Mouse (Mus musculus) 3134 (cell line): ENCODE measurements at regions not wholly inside any gene's neighbourhood (a gene's known extent, or its start where the extent isn't known, plus 50 kb on each side); places are given as distances from the start of the nearest gene placed in this dataset.
"Not testable (repeated sequence)": the region's sequence is repeated elsewhere in the genome, so short reads cannot be mapped to it uniquely, and the experiment has no call there.

Experiments used
- DNase-seq: peaks from one replicate; pipeline ENCODE4 v3.0.0-alpha.2; 2011; ENCODE audit warnings: low spot score; ENCODE audit not compliant: insufficient read length; ENCODE audit errors: extremely low read depth

DNA sequence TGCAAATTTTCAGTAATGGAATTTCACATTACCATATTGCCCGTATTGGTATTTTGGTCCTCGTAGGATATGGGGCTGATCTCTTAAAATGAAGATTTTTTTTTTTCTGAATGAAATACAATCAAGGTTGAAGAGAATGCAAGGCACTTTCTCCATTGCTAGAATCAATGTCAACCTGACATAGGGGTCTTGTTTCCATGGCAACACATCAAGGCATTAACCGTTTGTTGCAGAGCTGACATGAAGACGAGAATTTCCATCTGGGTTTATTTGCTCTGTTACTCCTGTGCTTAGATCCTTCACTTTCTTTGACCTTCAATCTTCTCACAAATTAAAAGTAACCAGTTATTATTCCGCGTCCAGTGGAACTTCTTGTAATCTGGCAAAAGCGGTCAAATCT lies 184.2 kb downstream of the Csl start:
- no peak for DNase-seq

DNA sequence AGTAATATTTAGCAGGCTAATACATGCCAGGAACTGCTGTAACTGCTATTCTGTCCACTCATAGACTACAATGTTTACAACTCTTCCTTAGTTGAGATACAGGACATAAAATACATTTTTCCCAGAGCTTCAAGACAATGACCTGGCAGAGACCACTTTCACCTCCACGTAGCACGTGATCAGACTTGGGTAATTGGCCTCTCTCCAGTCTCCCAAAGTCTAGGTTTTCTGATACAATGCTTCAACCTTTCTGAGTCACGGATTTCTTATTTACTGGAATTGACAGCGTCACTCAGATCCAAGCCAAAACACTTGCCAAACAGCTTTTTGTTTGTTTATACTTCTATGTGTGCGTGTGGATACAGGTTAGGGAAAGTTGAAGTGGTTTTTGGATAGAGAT lies 183.2 kb downstream of the Csl start:
- DNase-seq = no peak

DNA sequence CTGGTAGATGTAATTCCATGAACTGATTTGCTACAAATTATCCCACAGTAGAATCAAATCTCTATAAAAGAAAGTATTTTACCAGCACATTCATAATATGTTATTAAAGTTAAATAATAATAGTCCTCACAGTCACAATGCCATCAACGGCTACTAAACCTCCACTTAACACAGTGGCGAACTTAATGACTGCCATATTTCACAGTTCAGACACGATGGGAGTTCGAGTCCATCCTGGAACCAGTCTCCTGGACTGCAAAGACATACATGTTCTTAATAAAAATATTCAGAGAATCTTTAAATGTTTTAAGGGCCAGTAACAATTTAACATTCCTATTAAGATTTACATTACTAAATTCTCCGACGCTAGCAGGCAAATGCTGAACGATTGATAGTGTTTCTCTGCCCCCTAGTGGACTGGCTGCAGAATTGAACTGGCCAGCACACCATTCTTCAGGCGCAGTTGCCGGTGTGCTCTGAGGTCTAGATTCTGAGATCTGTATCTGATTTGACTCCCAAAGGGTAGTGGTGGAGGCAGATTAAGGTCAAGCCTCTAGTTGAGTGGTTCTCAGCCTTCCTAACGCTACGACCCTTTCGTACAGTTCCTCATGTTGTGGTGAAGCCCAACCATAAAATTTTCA lies 182.3 kb downstream of the Csl start:
- DNase-seq = no peak

DNA sequence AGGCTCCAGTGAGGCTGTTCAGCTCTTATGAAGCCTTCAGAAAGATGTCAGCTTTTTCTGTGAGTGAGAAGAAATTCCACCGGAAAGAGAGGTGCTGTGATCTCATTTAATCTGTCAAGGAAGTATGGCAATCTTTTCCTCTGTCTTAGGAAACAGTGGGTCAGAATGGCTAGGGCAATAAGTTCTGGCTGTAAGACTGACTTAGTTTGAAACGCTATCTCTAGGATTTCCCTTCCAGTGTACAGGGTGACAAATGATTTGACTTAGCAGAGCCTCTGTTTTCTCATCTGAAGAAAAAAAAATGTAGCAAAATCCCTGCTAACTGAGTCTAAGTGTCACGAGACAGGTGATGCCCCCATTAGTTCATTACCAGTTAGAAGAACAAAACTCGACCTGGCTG lies 181.1 kb downstream of the Csl start:
- no peak for DNase-seq

DNA sequence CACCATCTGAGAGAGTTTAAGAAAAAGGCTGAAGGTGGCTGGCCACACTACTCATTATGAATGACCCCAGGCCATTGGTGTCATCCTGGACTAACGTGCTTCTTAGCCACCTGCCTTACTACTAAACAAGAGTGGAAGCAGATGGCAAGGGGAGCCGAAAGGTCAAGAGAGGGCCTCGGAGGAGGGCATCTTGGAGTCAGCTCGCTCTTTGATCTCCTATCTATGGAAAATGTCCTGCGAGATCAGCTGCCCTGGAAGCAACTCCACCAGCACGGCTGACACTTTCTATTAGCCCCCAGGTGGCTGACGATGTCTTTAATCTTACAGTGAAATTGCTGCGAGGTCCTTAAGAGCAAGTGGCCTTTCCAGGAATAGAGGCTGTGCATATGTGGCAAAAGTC lies 179.3 kb downstream of the Csl start:
- DNase-seq = no peak

DNA sequence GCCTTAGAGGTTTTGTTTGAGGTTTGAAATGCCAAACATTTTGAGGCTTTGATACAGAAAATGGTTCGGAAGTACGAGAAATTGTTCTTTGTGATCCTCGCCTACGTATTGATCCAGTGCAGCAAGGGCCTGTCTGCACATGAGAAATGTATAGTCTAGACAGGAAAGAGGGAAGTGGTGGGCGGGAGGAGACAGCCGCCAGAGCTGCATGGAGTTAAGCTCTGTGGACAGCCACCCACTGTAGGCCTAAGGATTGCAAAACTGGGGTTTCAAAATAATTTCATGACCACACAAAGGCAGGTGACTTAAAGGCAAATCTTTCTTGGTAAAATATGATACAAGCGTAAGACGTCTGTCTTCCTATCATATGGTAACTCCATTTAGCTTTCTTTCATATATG lies 178.4 kb downstream of the Csl start:
- DNase-seq = no peak

DNA sequence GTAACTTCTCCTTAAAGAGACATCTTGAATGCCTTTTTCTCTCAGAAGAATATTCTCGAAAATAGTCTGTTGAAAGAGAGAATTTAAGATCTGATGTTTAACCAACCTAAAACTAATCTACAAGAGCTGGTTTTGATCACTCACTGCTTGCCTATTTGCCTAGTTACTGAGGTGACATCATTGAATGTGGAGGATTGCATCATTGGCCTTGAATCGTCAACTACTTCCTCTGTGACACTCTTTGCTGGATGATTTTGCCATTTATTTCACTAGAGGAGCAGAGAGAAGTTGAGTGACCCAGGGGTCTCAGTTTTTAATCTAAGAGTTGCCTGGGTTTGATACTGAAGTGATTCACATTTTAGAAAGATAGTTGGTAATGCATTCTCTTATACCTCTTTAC lies 174.6 kb downstream of the Csl start:
- no peak for DNase-seq

DNA sequence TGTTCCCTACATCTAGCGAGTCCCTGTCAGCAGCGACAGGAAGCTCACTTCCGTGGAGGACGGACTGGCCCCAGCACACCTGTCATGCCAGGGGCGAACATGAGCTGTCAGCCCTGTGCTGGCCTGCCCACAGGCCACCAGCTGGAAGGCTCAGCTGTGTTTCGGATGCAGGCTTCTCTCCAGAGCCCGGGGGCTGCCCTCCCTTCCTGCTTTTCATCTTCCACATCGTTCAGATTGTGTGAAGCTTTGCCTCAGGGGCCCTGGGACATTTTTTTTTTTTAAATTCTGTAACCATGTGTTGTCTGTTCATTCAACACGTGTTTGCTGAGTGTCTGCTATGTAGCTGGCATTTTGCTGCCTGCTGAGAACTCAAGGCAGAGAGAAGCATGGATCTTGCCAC lies 167.2 kb downstream of the Csl start:
- peak; percentile 23 for DNase-seq

DNA sequence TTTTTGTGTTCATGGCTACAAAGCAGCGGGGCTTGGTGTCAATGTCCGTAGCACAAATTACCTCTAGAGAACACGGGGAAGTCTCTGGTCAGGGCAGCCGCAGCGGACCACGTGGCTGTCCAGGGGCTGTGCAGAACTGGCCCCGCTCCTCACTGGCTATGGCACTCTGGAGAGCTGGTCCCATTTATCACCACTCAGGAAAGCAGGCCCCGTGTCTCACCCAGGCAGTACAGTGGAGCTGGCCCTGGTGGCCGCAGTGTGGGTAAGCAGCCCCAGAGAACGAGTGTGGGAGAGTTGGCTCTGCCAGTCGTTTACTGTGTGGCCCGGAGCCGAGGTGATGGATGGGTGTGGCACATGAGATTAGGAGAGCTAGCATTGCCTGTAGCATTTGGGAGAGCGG lies 163.8 kb downstream of the Csl start:
- DNase-seq = no peak

DNA sequence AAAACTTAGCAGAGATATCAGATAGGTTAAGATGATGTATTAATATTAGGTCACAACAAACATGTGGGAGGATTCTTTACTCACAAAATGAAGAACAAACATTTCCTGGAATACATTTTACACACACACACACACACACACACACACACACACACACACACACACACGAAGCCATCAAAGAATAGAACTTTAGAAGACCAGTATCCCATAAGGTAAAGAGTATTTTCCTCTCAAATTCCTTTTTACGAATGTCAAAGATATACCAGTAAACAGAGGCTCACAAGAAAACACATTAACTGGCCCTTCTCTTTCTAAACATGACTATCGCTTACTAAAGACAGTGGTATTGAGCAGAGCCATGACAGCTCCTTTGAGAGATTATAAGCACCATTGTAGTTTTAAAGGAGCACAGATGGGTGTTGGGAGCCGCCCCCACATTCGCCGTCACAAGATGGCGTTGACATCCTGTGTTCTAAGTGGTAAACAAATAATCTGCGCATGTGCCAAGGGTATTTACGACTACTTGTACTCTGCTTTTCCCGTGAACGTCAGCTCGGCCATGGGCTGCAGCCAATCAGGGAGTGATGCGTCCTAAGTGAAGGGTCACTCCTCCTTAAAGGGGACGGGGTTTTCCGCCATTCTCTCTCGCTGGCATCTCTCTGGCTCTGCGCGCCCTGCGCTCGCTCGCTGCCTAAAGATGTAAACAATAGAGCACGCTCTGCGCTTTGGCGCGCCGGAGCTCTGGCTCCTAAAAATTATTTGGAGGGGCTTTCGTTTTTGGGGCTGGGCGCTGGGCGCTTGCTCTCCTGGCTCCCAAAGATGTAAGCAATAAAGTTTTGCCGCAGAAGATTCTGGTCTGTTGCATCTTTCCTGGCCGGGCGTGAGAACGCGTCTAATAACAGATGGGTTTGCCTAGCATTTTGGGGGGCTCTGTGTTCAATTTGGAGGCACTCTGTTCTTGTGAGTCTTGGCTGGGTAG lies 160.0 kb downstream of the Csl start:
- not testable (repeated sequence) for DNase-seq

DNA sequence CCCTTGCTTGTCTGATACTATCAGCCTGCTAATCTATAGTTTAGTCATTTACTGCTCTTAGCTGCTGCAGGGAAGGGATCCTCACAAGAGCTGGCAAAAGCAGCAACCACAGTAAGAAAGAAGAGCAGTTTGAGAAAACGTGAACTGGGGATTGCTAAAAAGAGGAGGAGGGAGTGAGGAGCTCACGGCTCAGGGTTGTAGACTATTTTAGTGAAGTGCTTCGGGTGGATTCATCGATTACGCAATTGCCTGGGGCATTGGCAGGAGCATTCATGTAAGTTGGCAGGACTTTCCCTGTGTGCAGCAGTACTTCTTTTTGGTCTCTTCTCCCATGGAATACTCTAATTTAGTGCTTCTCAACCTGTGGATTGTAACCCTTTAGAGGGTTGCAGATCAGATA lies 157.1 kb downstream of the Csl start:
- DNase-seq = no peak

DNA sequence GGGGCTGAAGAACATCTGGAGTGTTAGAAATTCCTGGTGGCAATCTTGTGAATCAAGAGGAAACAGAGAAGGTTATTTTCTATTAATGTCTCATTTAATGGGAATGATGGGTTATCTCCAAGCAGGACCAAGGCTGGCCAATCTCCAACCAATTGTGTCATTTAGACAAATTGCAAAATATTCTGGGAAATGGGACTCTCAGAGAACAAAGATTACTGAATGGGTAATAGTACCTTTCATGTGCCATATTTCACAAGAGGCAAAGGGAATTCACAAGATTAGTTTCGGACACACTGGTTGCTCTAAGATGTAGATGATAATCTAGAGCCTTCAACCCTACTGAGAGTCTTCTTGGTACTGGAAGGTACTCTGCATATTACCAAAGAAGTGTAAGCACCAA lies 155.3 kb downstream of the Csl start:
- DNase-seq = no peak

DNA sequence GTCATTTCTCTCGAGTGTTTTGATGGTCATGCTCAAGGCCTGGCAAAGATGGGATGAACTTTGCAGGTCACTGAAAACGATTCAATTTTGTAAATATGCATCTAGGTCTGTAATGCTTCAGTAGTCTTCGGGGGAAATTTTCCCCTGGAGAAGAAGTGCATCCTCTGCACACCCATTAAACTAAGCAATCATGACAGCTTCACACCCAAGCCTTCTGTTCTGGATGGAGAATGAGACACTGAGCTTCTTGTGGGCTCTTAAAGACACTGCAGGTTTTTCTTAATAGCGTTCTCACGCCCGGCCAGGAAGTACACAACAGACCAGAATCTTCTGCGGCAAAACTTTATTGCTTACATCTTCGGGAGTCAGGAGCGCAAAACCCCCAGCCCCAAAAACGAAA lies 151.0 kb downstream of the Csl start:
- no peak for DNase-seq

DNA sequence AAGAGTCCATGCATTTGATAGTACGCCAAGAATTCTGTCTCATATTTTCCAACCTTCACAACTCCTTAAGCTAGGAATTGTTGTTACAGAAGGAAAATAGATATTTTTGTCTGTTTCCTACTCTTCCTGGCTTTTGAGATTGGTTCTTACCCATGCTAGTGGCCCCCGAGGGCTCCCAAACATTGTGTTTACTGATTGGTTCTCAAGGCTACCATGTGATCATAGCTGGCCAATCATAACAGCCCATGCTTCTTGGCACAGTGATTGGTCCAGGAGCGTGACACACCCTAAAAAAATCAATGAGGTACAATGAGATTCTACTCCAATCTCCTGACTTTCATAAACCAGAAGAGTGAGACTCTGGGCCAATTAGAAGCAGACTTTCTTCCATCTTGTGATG lies 150.0 kb downstream of the Csl start:
- no peak for DNase-seq

DNA sequence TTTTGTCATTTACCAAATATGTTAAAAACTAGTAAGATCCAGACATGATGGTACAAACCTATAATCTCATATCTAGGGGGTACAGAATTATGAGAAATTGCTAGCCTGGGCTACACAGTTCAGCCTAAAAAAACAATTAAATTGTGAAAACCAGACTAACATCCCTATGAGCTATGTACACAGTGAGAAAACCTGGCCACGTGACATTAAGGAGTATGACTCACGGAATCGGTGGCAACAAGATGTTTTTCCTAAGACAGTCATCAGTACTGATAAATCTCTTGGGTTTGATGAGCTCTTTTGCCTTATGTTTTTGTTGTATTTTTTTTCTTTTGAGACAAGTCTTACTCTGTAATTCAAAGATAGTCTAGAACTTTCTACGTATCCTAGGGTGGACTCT lies 148.6 kb downstream of the Csl start:
- no peak for DNase-seq

DNA sequence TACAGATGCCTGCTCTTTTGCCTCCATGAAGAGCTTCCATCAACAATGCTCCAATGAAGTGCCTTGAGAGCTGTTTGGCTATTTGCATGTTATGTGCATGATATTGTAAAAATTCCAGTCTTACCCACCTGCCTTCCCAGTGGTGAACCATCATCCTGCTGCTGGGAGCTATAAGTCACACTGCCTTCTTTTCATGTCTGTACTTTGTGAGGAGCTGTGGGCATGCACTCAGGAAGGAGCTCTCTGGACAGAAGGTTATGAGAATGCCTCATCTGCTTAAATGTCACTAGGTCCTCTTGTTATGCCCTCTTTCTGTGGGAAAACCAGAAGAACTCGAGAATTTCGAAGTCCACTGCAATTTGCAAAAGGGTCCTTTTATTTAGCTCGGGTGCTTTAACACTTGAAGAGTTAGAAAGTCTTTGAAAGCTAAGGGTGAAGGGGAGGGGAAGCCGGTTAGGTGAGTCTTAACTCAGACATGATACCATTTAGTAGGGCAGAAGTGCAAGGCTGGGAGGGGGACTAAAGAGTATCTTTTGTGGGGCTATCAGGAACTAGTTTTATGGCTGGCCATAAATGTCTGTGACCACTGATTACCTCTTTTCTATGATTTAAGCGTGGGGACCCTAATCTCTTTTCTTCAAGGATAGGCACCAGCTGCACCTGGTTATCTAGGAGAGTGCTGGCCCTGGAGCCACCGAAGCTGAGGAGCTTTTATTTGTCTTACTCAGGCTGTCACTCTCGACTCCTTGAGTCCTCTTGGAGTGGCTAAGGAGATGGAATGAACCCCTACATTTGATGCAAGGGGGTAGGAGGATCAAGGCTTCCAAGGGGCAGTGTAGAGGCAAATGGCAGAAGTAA lies 144.8 kb downstream of the Csl start:
- no peak for DNase-seq

DNA sequence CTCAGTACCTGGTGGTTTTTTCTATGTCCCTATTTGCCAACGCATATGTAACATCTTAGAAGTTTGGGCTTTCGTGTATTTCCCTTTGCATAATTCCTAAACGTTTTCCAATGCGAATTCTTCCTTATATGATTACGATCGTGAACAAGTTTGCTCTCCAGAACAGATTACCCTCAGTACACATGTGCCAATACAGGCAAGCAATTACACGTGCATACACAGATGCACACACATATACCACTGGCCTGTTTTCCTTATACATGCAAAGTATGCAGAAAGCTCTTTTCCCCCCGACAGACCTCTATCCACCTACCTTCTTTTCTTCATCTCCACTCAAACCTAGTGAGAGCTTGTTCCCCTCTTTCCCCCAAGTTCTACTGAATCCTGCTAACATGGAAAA lies 144.1 kb downstream of the Csl start:
- no peak for DNase-seq

DNA sequence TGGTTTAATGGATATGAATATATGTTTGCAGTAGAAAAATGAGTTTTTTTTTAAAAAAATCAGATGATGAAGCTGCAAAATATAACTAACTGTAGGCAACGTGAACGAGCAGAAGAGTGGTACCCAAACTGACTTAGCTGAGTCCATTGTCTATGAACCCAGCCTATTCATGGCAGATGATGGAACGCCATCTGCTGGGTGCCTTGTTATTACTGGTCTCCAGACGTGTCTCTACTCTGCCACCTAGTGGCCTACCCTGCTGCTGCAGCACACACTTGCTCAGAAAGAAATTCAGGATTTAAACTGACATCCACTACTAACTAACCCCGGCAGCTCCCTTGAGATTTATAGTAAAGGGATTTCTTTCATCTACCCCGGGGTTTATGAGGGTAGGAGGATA lies 143.7 kb downstream of the Csl start:
- DNase-seq = no peak

DNA sequence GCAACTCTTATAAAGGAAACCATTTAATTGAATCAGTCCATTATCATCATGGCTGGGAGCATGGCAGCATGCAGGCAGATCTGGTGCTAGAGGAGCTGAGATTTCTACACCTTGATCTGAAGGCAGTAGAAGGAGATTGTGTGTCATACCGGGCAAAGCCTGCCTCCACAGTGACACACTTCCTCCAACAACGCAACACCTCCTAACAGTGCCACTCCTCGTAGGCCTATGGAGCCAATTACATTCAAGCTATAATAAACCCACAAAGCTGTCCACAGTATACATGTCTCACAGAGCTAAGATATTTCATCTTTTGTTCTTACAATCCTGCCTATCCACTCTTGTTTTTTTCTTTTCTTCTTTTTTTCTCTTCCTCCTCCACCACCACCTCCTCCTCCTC lies 141.8 kb downstream of the Csl start:
- DNase-seq = no peak

DNA sequence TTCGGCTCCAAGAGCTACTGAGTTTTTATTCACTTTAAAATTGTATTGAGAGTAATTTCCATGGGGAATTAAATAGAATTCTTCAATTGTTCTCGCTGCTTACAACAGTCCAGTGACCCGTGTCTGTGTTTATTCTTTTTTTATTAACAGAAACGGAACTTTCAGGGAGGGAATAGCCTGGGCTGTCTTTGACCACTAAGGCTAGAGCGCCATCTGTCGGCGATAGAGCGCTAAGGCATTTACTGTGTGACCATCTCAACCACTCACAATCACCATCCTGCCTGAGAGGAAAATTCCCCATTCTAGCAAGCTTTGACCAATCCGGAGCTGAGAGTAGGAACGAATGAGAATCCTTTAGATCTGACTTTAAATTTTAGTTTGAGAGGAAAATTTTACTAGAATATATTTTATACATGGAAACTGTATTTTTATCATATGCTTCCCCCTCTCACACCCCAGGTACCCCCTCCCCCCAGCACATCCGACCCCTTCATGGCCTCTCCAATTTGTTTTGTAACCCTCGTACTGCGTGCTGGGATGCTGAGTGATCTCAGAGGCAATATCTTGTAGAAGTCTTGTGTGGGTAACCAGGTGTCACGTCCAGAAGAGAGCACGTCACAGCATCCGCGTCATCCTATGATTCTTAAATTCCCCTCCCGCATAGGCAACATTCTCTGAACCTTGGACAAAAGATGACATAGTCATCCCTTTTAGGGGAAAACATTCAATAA lies 139.9 kb downstream of the Csl start:
- no peak for DNase-seq

DNA sequence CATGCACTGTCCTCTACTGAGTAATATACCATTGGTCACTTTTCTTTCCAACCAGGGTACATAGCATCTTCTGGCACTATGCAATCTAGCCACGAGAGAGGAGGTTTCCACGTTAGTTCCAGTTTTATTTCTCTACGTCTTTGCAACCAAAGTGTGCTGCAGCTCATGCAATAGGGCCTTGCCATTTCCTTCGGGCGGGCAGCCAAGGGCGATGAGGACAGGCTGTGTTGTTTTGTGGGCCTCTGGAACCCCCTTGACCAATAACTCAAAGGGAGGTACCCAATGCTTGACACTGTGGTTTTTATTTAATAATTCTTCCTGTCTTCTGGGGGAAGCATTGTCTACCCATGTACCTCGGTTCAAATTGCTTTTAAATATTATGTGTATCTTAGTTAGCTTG lies 139.0 kb downstream of the Csl start:
- no peak for DNase-seq
